Mouse (Mus musculus): ENCODE measurements around the gene Poc1b. TPM values are rescaled to one million over a fixed set of nuclear protein-coding genes. Genes with fewer than 3 reads are reported as not detected.

The Poc1b gene
- polyA plus RNA-seq (2012; rRNA removed): 6.5 and 7.3 TPM in 2 replicates

GRCm38 (mm10) chr10:99106703-99107631 is at the start of gene Poc1b:
Gene Poc1b, plus strand, starts transcription at chr10:99107036.
- WGBS: under 1% methylated on average over 102 of the region's 106 CpGs
- DNase-seq: peak; percentile 80

GRCm38 (mm10) chr10:99060588-99060987 is 46.2 kb upstream of the Poc1b start:
- TF ChIP-seq CTCF (IDR thresholded peaks at IDR 0.05; ENCODE audit: insufficient read depth, low read length) (no peak), POLR2A (IDR thresholded peaks at IDR 0.05; ENCODE audit: borderline replicate concordance, extremely low read depth, low read depth, low read length) (no peak)
- 53% methylated on average over 7 of the region's 7 CpGs for WGBS

More at GRCm38 (mm10) chr10:99106703-99107631, at the start of gene Poc1b:
- H3K4me1 ChIP-seq (ENCODE audit: control insufficient read depth, insufficient read depth, low read length): peaks cover 10% of the 10 kb centered on the region
- peak within 1 kb of the TSS; percentile 78 for H3K4me3 ChIP-seq (replicated peaks; ENCODE audit: extremely low read depth, low read depth, low read length)
- TF ChIP-seq CTCF (IDR thresholded peaks at IDR 0.05; ENCODE audit: insufficient read depth, low read length) (no peak), POLR2A (IDR thresholded peaks at IDR 0.05; ENCODE audit: borderline replicate concordance, extremely low read depth, low read depth, low read length) (0 out of 2 replicates have a peak, but pooled peaks have one; percentile 15)

GRCm38 (mm10) chr10:99061418-99061817 is 45.4 kb upstream of the Poc1b start:
- 89% methylated on average over 10 of the region's 10 CpGs for WGBS
- TF ChIP-seq POLR2A (IDR thresholded peaks at IDR 0.05; ENCODE audit: borderline replicate concordance, extremely low read depth, low read depth, low read length) (no peak), CTCF (IDR thresholded peaks at IDR 0.05; ENCODE audit: insufficient read depth, low read length) (no peak)

More at GRCm38 (mm10) chr10:99060588-99060987, 46.2 kb upstream of the Poc1b start:
- Histone ChIP-seq H3K4me3 (replicated peaks; ENCODE audit: extremely low read depth, low read depth, low read length) (no peak overlapping the region), H3K4me1 (ENCODE audit: control insufficient read depth, insufficient read depth, low read length) (0 out of 2 replicates have a peak, but pooled peaks cover 3% of the 10 kb centered on the region)
- no peak for DNase-seq

GRCm38 (mm10) chr10:99062546-99062945 is 44.3 kb upstream of the Poc1b start:
- DNase-seq: no peak
- 65% methylated on average over 5 of the region's 5 CpGs for WGBS
- TF ChIP-seq POLR2A (IDR thresholded peaks at IDR 0.05; ENCODE audit: borderline replicate concordance, extremely low read depth, low read depth, low read length) (no peak), CTCF (IDR thresholded peaks at IDR 0.05; ENCODE audit: insufficient read depth, low read length) (no peak)
- Histone ChIP-seq H3K4me1 (ENCODE audit: control insufficient read depth, insufficient read depth, low read length) (0 out of 2 replicates have a peak, but pooled peaks cover 3% of the 10 kb centered on the region), H3K4me3 (replicated peaks; ENCODE audit: extremely low read depth, low read depth, low read length) (no peak overlapping the region)

More at GRCm38 (mm10) chr10:99061418-99061817, 45.4 kb upstream of the Poc1b start:
- Histone ChIP-seq H3K4me3 (replicated peaks; ENCODE audit: extremely low read depth, low read depth, low read length) (no peak overlapping the region), H3K4me1 (ENCODE audit: control insufficient read depth, insufficient read depth, low read length) (0 out of 2 replicates have a peak, but pooled peaks cover 3% of the 10 kb centered on the region)
- no peak for DNase-seq

GRCm38 (mm10) chr10:99076113-99076895 is 30.5 kb upstream of the Poc1b start:
- DNase-seq: no peak
- TF ChIP-seq POLR2A (IDR thresholded peaks at IDR 0.05; ENCODE audit: borderline replicate concordance, extremely low read depth, low read depth, low read length) (no peak), CTCF (IDR thresholded peaks at IDR 0.05; ENCODE audit: insufficient read depth, low read length) (no peak)
- Histone ChIP-seq H3K4me3 (replicated peaks; ENCODE audit: extremely low read depth, low read depth, low read length) (no peak overlapping the region), H3K4me1 (ENCODE audit: control insufficient read depth, insufficient read depth, low read length) (no peaks in the 10 kb centered on the region)
- 80% methylated on average over 18 of the region's 18 CpGs for WGBS

- no peak for DNase-seq
- H3K4me3 ChIP-seq (replicated peaks; ENCODE audit: extremely low read depth, low read depth, low read length): no peak overlapping the region
- no peaks in the 10 kb centered on the region for H3K4me1 ChIP-seq (ENCODE audit: control insufficient read depth, insufficient read depth, low read length)
- 67% methylated on average over 2 of the region's 2 CpGs for WGBS
- no peak for TF ChIP-seq POLR2A (IDR thresholded peaks at IDR 0.05; ENCODE audit: borderline replicate concordance, extremely low read depth, low read depth, low read length)
- no peak for TF ChIP-seq CTCF (IDR thresholded peaks at IDR 0.05; ENCODE audit: insufficient read depth, low read length)
Measured at GRCm38 (mm10) chr10:99078621-99079020, 28.2 kb upstream of the Poc1b start.

- no peak for DNase-seq
- no peaks in the 10 kb centered on the region for H3K4me1 ChIP-seq (ENCODE audit: control insufficient read depth, insufficient read depth, low read length)
- WGBS: 65% methylated on average over 10 of the region's 10 CpGs
- no peak overlapping the region for H3K4me3 ChIP-seq (replicated peaks; ENCODE audit: extremely low read depth, low read depth, low read length)
- TF ChIP-seq POLR2A (IDR thresholded peaks at IDR 0.05; ENCODE audit: borderline replicate concordance, extremely low read depth, low read depth, low read length) (no peak), CTCF (IDR thresholded peaks at IDR 0.05; ENCODE audit: insufficient read depth, low read length) (no peak)
Measured at GRCm38 (mm10) chr10:99081569-99081990, 25.3 kb upstream of the Poc1b start.

GRCm38 (mm10) chr10:99083431-99084003 is 23.3 kb upstream of the Poc1b start:
- no peaks in the 10 kb centered on the region for H3K4me1 ChIP-seq (ENCODE audit: control insufficient read depth, insufficient read depth, low read length)
- no peak for TF ChIP-seq CTCF (IDR thresholded peaks at IDR 0.05; ENCODE audit: insufficient read depth, low read length)
- DNase-seq: peak; percentile 34
- no peak overlapping the region for H3K4me3 ChIP-seq (replicated peaks; ENCODE audit: extremely low read depth, low read depth, low read length)
- WGBS: 75% methylated on average over 14 of the region's 14 CpGs

Data from lung, adult 2 months (tissue).